Mouse (Mus musculus) kidney, adult 2 months (tissue): ENCODE measurements around the gene Zbtb7a.

Experiments
- CTCF ChIP-seq: fragments of 200-500 bp; conservative IDR thresholded peaks from 2 replicates; pipeline ENCODE4 v1.5.1; 2011; ENCODE audit warnings: low read depth, mild to moderate bottlenecking, control low read depth, low read length, moderate library complexity, mixed read lengths; ENCODE audit not compliant: insufficient read depth, insufficient read length
- POLR2A ChIP-seq: fragments of 200-500 bp; IDR thresholded peaks from one replicate; pipeline ENCODE4 v1.6.1; 2011; ENCODE audit warnings: low read depth, low read length, control low read depth

DNA sequence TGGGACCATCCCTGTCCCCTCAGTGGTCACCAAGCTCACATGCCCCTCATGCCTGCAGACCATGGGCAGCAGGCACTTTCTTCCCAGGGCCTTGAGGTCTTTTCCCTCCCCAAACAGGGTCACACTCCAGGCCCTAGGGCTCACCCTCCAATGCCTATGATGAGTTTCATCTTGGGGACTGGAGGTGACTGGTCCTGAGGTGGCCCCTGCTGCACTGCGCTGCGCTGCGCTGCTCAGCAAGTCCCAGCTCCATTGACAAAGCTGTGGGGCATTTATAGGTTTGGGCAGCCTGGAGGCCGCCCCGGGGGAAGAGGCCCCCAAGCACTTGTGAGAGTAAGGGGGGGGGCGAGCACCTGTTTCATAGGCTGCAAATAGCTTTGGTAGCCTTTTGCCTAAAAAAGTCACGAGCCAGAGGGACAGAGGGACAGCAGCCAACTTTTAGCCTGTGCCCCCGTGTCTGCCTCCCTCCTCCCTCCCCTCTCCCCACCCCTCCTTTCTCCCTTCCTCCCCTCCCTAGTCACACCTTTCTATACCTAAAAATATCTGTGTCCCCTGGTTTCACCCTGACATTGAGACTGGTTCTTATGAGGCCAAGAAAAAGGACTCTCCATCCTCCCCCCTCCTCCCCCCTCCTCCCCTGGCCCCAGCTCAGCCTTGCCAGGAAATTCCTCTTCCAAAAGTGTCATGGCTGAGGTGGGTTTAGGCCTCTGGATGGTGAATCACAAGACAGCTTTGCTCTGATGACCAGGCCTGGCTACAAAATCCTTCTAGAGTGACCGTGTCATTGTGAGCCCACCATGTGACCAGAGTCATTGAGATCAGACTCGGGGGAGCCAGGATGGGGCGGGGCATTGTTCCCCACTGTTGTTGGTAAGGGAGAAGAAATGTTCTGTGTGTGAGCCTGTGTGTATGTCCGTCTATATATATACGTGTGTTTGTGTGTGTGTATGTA, 67.1 kb downstream of the Zbtb7a start, which contains the start of gene Nmrk2:
- no peak for TF ChIP-seq CTCF
- TF ChIP-seq POLR2A, result no peak
